10 mouse cellular contexts compared by ENCODE assay signal in genomic region chr7:80033064-80033717, GRCm38 (mm10). TPM values are rescaled to one million over a fixed set of nuclear protein-coding genes. Genes with fewer than 3 reads are reported as not detected.
DNase-seq lines count a peak whose midpoint lies in the region; ATAC-seq and TF ChIP-seq lines count a peak whose summit lies in the region.
"Had no signal": no experiment of that assay in that cellular context is flagged by ENCODE, and none has a peak within 500 bp of the region (broad histone marks: within the 10 kb centered on the region; RNA-seq: fewer than 3 reads in every experiment).

No protein-coding gene starts in this region.

- no peak for TF ChIP-seq CTCF in kidney, postnatal 0 days (IDR thresholded peaks at IDR 0.05; ENCODE audit: low read depth)

- H3K4me2 ChIP-seq in kidney, postnatal 0 days (ENCODE audit: low read length), result peak overlapping the region; percentile 10; the same call in 1 of the 2 replicates
- H3K4me2 ChIP-seq in intestine, embryonic 16.5 days (ENCODE audit: low read depth, low read length), result peak overlapping the region; percentile 24; the same call in 1 of the 2 replicates
- peak overlapping the region; percentile 14 for H3K4me2 ChIP-seq in stomach, embryonic 16.5 days (ENCODE audit: low read depth, low read length)
- H3K4me2 ChIP-seq: limb, embryonic 13.5 days had no signal

- H3K9ac ChIP-seq in kidney, postnatal 0 days (ENCODE audit: low read depth, low read length), result 0 out of 2 replicates have a peak overlapping the region, but pooled peaks have one; percentile 27
- H3K9ac ChIP-seq in intestine, embryonic 16.5 days (ENCODE audit: low read depth, low read length), result peak overlapping the region; percentile 47
- H3K9ac ChIP-seq in stomach, embryonic 16.5 days (ENCODE audit: low read length), result peak overlapping the region; percentile 37; the same call in 1 of the 2 replicates
- H3K9ac ChIP-seq: forebrain, postnatal 0 days; limb, embryonic 13.5 days had no signal

- H3K4me3 ChIP-seq in kidney, postnatal 0 days (replicated peaks; ENCODE audit: low read depth, low read length), result no peak overlapping the region
- no peak overlapping the region for H3K4me3 ChIP-seq in intestine, embryonic 16.5 days (ENCODE audit: low read length)
- no peak overlapping the region for H3K4me3 ChIP-seq in stomach, embryonic 16.5 days (replicated peaks; ENCODE audit: low read length)
- H3K4me3 ChIP-seq: limb, embryonic 13.5 days had no signal

- H3K36me3 ChIP-seq in kidney, postnatal 0 days (ENCODE audit: insufficient read depth, low read length), result no peaks in the 10 kb centered on the region
- no peaks in the 10 kb centered on the region for H3K36me3 ChIP-seq in intestine, embryonic 16.5 days (ENCODE audit: control insufficient read depth, insufficient read depth, low read length)
- H3K36me3 ChIP-seq in stomach, embryonic 16.5 days (ENCODE audit: control insufficient read depth, insufficient read depth, low read length), result no peaks in the 10 kb centered on the region
- H3K36me3 ChIP-seq: limb, embryonic 13.5 days had no signal

- ATAC-seq in kidney, postnatal 0 days (replicated peaks; ENCODE audit: low FRiP score, low read depth), result no peak
- ATAC-seq in intestine, embryonic 16.5 days, result peak; percentile 22; the same call in 1 of the 2 replicates
- ATAC-seq in stomach, embryonic 16.5 days (ENCODE audit: insufficient read depth, low FRiP score), result no peak
- ATAC-seq: forebrain, postnatal 0 days had no signal

- H3K4me1 ChIP-seq in kidney, postnatal 0 days (replicated peaks; ENCODE audit: insufficient read depth, low read length), result peaks cover 28% of the 10 kb centered on the region
- peaks cover 52% of the 10 kb centered on the region for H3K4me1 ChIP-seq in intestine, embryonic 16.5 days (ENCODE audit: control insufficient read depth, insufficient read depth, low read length)
- H3K4me1 ChIP-seq in stomach, embryonic 16.5 days (ENCODE audit: control insufficient read depth, insufficient read depth, low read length), result peaks cover 41% of the 10 kb centered on the region

- no peak overlapping the region for H3K27ac ChIP-seq in kidney, postnatal 0 days
- peak overlapping the region; percentile 69 for H3K27ac ChIP-seq in intestine, embryonic 16.5 days (ENCODE audit: low read length)
- H3K27ac ChIP-seq in stomach, embryonic 16.5 days (ENCODE audit: low read length), result no peak overlapping the region
- H3K27ac ChIP-seq: limb, embryonic 13.5 days had no signal

- intact Hi-C loops in gastrocnemius, postnatal 14 days (cut with DNase I; ENCODE audit: low total_unique reads), result no loop called here

- DNase-seq in kidney, postnatal 0 days (ENCODE audit: low spot score), result no peak
- no peak for DNase-seq in kidney, adult 9 months
- DNase-seq in MN1 (ENCODE audit: low spot score), result peak; percentile 46
- no peak for DNase-seq in adrenal gland, adult 18-20 months (ENCODE audit: low spot score in 2 of 2)
- DNase-seq in gastrocnemius, postnatal 14 days, result no peak
- DNase-seq: cerebellum, adult 9-10 months; forebrain, postnatal 0 days had no signal

- no peaks in the 10 kb centered on the region for H3K27me3 ChIP-seq in kidney, postnatal 0 days (ENCODE audit: insufficient read depth, low read length)
- H3K27me3 ChIP-seq in intestine, embryonic 16.5 days (replicated peaks; ENCODE audit: control insufficient read depth, insufficient read depth, low read length), result no peaks in the 10 kb centered on the region
- H3K27me3 ChIP-seq in stomach, embryonic 16.5 days (ENCODE audit: control insufficient read depth, insufficient read depth, low read length), result no peaks in the 10 kb centered on the region
- H3K27me3 ChIP-seq: limb, embryonic 13.5 days had no signal

- no peaks in the 10 kb centered on the region for H3K9me3 ChIP-seq in kidney, postnatal 0 days (replicated peaks; ENCODE audit: low read length)
- H3K9me3 ChIP-seq in intestine, embryonic 16.5 days (ENCODE audit: control insufficient read depth, low read length), result no peaks in the 10 kb centered on the region
- no peaks in the 10 kb centered on the region for H3K9me3 ChIP-seq in stomach, embryonic 16.5 days (replicated peaks; ENCODE audit: control insufficient read depth, low read length)
- H3K9me3 ChIP-seq: limb, embryonic 13.5 days had no signal

- 63% methylated on average over 9 of the region's 9 CpGs for WGBS in kidney, postnatal 0 days
- 72% methylated on average over 9 of the region's 9 CpGs for WGBS in intestine, embryonic 16.5 days
- 73% methylated on average over 9 of the region's 9 CpGs for WGBS in stomach, embryonic 16.5 days

RNA-seq across cellular contexts. Expression of gene Zfp710, which starts 8.6 kb away (rescaled TPM):
- 14.8 and 15.3 TPM in 2 replicates for polyA plus RNA-seq in kidney, postnatal 0 days (2015; fragmentation: Nextera tagmentation; extraction: Ambion mirVana)
- polyA plus RNA-seq in intestine, embryonic 16.5 days (2015; fragmentation: Nextera tagmentation; extraction: Ambion mirVana), result 12.2 and 12.4 TPM in 2 replicates
- polyA plus RNA-seq in stomach, embryonic 16.5 days (2015; fragmentation: Nextera tagmentation; extraction: Ambion mirVana), result 14.3 and 16.7 TPM in 2 replicates
- 10 to 100 TPM; 13.8 to 14.3 TPM for total RNA-seq in adrenal gland, adult 18-20 months (2021)
- 10 to 100 TPM; 14.1 to 15.5 TPM for total RNA-seq in gastrocnemius, postnatal 14 days (2021)
